Mouse (Mus musculus): ENCODE results near the gene Atp6v1c2. TPM values are rescaled to one million over a fixed set of nuclear protein-coding genes. Genes with fewer than 3 reads are reported as not detected.

The Atp6v1c2 gene
- polyA plus RNA-seq, 1 experiment from 2014 or later, result 0.32 TPM

DNA sequence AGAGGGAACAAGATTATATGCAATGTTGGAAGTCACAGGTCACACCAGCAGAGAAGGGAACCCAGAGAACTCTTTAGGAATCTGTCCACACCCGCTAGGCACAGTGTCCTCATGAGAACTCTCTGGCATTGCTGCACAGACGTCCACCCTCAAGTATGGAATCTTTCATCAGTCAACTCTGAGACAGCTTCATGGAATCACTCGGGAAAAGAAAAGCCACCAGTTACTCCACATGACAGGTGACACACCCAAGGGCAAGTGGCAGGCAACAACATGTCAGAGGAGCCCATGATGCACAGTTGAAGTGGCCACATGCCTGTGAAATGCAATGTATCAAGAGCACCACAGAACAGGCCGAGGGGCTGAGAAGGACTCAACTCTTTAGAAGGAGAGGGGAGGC, 11.2 kb downstream of the Atp6v1c2 start:
- WGBS, result 76% methylated on average over 4 of the region's 4 CpGs
- no peaks in the 10 kb centered on the region for H3K36me3 ChIP-seq
- no peak overlapping the region for H3K4me2 ChIP-seq
- H3K9ac ChIP-seq, result no peak overlapping the region
- H3K4me1 ChIP-seq (replicated peaks), result no peaks in the 10 kb centered on the region
- no peak overlapping the region for H3K27ac ChIP-seq (replicated peaks)
- H3K4me3 ChIP-seq, result no peak overlapping the region
- no peaks in the 10 kb centered on the region for H3K9me3 ChIP-seq
- no peak for ATAC-seq (ENCODE audit: low read depth)
- H3K27me3 ChIP-seq, result peaks cover 12% of the 10 kb centered on the region

DNA sequence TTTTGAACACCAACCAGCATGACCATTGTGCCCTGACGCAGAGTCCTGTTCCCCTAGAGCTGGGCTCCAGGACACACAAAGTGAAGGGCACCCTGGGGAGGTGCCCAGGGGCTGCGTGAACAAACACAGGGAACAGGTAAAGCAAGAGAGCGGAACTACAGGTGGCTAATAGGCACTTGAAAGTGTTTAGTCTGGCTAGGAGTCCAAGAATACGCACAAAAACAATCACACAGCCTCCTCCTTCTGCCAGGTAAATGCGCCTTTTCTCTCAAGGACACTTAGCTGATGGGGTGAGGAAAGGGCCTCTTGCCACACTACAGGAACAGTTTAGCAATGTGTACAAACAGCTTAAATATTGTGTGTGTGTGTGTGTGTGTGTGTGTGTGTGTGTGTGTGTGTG, 13.1 kb downstream of the Atp6v1c2 start:
- no peaks in the 10 kb centered on the region for H3K9me3 ChIP-seq
- H3K4me3 ChIP-seq, result no peak overlapping the region
- no peak overlapping the region for H3K27ac ChIP-seq (replicated peaks)
- ATAC-seq (ENCODE audit: low read depth), result no peak
- no peak overlapping the region for H3K9ac ChIP-seq
- no peak overlapping the region for H3K4me2 ChIP-seq
- no peaks in the 10 kb centered on the region for H3K36me3 ChIP-seq
- 94% methylated on average over 5 of the region's 5 CpGs for WGBS
- H3K4me1 ChIP-seq (replicated peaks), result no peaks in the 10 kb centered on the region
- no peaks in the 10 kb centered on the region for H3K27me3 ChIP-seq

DNA sequence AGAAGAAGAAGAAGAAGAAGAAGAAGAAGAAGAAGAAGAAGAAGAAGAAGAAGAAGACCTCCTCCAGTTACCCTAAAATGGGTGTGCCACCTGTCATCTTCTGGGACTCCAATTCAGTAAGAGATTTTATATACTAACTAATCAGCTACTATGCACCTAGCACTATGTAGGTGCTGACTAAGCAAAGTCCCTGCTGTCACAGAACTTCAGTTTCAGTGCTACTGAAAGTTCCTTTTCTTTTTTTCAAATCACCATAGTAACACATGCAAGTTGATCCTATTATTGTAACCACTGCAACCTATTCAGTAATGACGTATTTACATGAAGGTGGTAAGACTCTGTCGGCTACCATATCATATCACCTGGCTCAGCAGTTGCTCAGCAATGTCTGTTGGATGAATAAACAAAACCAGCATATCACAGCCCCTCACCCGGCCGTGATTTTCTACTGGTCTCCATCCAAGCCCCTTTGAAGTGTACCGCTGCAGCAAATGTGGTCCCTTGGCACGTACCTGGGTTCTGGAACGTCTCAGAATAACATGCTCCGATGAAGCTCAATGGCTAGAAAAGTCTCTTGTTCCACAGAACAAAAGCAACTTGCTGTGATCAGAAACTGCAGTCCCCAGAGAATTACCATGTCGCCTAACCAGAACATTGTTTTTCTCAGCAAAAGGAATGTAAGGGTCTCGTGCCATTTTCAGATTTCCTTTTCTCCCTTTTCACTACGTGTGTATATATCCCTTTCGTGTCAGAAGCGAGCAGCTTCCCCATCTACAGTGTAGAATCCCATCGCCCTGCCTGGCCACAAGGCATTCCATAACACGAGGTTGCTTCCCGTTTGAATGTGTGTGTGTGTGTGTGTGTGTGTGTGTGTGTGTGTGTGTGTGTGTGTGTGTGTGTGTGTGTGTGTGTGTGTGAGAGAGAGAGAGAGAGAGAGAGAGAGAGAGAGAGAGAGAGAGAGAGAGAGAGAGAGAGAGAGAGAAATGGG, 18.0 kb downstream of the Atp6v1c2 start:
- no peaks in the 10 kb centered on the region for H3K36me3 ChIP-seq
- H3K27me3 ChIP-seq, result no peaks in the 10 kb centered on the region
- no peak overlapping the region for H3K4me3 ChIP-seq
- no peak for ATAC-seq (ENCODE audit: low read depth)
- no peak overlapping the region for H3K27ac ChIP-seq (replicated peaks)
- 67% methylated on average over 16 of the region's 16 CpGs for WGBS
- no peak overlapping the region for H3K9ac ChIP-seq
- H3K4me1 ChIP-seq (replicated peaks), result no peaks in the 10 kb centered on the region
- H3K4me2 ChIP-seq, result no peak overlapping the region
- no peaks in the 10 kb centered on the region for H3K9me3 ChIP-seq

DNA sequence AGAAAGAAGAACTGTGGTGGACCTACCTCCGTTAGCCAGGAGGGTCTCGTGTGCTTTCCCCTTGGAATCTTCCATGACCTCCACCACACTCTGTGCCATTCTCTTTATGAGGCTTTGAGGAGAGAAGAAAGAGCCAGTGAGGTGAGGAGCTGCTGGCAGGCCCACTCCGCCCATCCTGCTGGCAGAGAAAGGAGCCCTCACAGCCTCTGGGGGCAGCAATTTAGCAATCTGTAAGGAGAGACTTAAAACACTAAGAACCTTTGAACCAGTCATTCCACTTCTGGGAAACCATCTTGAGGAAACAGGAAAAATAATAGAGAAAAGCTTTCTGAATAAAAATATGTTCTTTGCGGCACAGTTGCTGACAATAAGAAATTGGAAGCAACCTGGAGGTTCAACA, 20.9 kb downstream of the Atp6v1c2 start:
- no peaks in the 10 kb centered on the region for H3K36me3 ChIP-seq
- 43% methylated on average over 4 of the region's 4 CpGs for WGBS
- no peaks in the 10 kb centered on the region for H3K27me3 ChIP-seq
- H3K4me2 ChIP-seq, result no peak overlapping the region
- H3K9me3 ChIP-seq, result no peaks in the 10 kb centered on the region
- H3K9ac ChIP-seq, result no peak overlapping the region
- H3K4me1 ChIP-seq (replicated peaks), result no peaks in the 10 kb centered on the region
- no peak for ATAC-seq (ENCODE audit: low read depth)
- no peak overlapping the region for H3K4me3 ChIP-seq
- no peak overlapping the region for H3K27ac ChIP-seq (replicated peaks)

DNA sequence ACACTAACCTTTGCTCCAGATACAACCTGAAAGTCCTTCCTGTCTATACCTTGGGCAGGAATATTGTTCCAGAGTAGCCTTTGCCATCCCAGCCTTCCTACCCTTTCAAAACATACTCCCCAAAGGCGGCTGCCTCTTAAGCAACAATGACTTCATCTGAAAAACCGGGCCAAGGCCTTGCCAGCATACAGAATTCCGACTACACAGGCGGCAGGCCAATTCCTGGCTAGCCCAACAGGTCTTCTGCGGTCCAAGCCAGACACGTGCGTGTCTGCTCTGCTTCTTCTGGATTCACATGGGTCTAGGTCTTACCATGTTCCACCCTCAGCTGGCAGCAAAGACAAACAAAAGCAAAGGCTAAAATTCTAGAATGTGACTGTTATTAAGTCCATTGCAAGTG, 23.7 kb downstream of the Atp6v1c2 start:
- no peak overlapping the region for H3K9ac ChIP-seq
- H3K36me3 ChIP-seq, result no peaks in the 10 kb centered on the region
- H3K27ac ChIP-seq (replicated peaks), result no peak overlapping the region
- H3K4me1 ChIP-seq (replicated peaks), result no peaks in the 10 kb centered on the region
- H3K27me3 ChIP-seq, result no peaks in the 10 kb centered on the region
- no peak overlapping the region for H3K4me2 ChIP-seq
- 92% methylated on average over 7 of the region's 7 CpGs for WGBS
- H3K9me3 ChIP-seq, result no peaks in the 10 kb centered on the region
- ATAC-seq (ENCODE audit: low read depth), result no peak
- H3K4me3 ChIP-seq, result no peak overlapping the region

DNA sequence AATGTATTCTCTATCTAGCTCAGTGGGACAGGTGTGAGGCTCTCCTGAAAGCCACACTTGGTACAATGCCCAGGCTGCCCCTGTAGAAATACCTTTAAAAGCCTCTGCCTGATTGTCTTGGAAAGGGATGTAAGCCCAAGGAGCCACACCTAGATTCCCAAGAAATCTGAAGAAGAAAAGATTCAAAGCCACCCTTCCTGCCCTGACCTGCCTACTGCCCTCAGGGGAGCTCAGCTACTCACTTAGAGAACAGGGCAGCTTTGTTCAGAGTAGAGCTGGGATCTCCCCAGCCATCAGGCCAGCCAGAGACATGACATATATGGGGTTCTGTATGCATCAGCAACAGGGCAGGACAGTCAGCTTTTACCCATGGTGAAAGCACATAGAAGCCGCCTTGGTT, 29.3 kb downstream of the Atp6v1c2 start:
- H3K9ac ChIP-seq, result no peak overlapping the region
- no peak for ATAC-seq (ENCODE audit: low read depth)
- H3K4me2 ChIP-seq, result no peak overlapping the region
- WGBS, result 87% methylated on average over 1 of the region's 1 CpGs
- no peaks in the 10 kb centered on the region for H3K36me3 ChIP-seq
- H3K27ac ChIP-seq (replicated peaks), result no peak overlapping the region
- H3K4me1 ChIP-seq (replicated peaks), result no peaks in the 10 kb centered on the region
- no peaks in the 10 kb centered on the region for H3K9me3 ChIP-seq
- H3K4me3 ChIP-seq, result no peak overlapping the region
- H3K27me3 ChIP-seq, result no peaks in the 10 kb centered on the region

DNA sequence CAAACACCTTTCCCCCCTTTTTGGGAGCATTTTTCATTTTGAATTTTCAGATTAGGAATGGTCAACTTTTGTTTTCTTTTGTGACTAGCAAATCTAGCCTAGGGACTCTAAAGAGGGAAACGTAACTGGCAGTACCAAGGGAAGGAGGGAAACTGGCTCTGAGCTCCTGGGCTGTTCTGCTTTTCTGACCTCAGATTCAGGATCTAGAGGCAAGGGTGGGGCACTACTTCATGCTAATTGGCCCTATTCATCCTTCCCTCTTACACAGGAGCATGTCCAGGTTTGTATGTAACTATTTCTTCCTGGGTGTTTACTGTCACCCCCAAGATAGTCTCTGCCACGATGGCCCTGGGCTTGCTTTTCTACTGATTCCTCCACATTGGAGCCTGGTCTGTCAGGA, 32.3 kb downstream of the Atp6v1c2 start:
- ATAC-seq (ENCODE audit: low read depth), result no peak
- H3K4me1 ChIP-seq (replicated peaks), result no peaks in the 10 kb centered on the region
- no peak overlapping the region for H3K9ac ChIP-seq

DNA sequence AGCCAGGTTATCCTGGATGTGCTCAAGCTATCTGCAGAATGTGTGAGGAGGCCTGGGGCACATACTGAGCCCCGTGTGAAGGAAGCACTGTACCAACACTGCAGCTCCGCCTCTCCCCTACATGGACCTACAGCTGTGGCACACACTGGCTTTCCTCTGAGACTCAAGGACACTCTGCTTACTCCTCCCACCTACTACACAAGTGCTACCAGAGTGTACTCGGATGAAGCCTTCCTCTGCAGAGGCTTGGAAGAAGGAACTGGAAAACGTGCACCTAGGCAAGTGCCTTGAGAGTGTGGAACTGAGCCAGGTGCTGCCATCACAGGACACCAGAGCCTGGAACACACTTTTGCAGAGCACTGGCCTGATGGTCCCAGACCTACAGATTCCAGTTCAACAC, 38.6 kb downstream of the Atp6v1c2 start:
- Histone ChIP-seq H3K27me3 (no peaks in the 10 kb centered on the region), H3K27ac (replicated peaks) (no peak overlapping the region), H3K9ac (no peak overlapping the region), H3K4me2 (no peak overlapping the region), H3K36me3 (peaks cover 10% of the 10 kb centered on the region), H3K4me3 (no peak overlapping the region), H3K4me1 (replicated peaks) (no peaks in the 10 kb centered on the region), H3K9me3 (no peaks in the 10 kb centered on the region)
- 71% methylated on average over 4 of the region's 4 CpGs for WGBS
- ATAC-seq (ENCODE audit: low read depth), result no peak

More for the DNA sequence above, 32.3 kb downstream of the Atp6v1c2 start:
- Histone ChIP-seq H3K4me2 (no peak overlapping the region), H3K4me3 (no peak overlapping the region), H3K27me3 (no peaks in the 10 kb centered on the region), H3K36me3 (no peaks in the 10 kb centered on the region), H3K27ac (replicated peaks) (no peak overlapping the region), H3K9me3 (no peaks in the 10 kb centered on the region)
- WGBS, result 73% methylated on average over 2 of the region's 2 CpGs

DNA sequence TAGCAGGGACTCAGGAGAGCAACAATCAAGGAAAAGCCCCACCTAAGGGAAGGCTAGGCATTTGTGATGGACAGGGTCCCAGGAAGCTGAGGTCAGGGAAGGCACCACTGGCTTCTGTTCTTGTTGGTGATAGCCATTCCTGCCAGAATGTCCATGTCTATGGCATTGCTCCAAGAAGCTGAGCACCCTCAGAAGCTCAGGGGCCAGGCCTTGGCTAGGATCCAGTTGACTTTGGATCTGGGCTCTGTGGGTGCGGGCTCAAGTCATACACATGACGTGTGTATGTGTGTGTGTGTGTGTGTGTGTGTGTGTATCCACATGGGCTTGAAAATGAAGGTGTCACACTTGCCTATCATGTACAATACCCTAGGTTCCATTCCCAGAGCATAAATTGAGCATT, 39.2 kb downstream of the Atp6v1c2 start:
- Histone ChIP-seq H3K9me3 (no peaks in the 10 kb centered on the region), H3K4me2 (no peak overlapping the region), H3K4me1 (replicated peaks) (no peaks in the 10 kb centered on the region), H3K4me3 (no peak overlapping the region), H3K9ac (no peak overlapping the region), H3K27ac (replicated peaks) (no peak overlapping the region), H3K36me3 (peaks cover 16% of the 10 kb centered on the region), H3K27me3 (no peaks in the 10 kb centered on the region)
- ATAC-seq (ENCODE audit: low read depth), result no peak
- 75% methylated on average over 2 of the region's 2 CpGs for WGBS

DNA sequence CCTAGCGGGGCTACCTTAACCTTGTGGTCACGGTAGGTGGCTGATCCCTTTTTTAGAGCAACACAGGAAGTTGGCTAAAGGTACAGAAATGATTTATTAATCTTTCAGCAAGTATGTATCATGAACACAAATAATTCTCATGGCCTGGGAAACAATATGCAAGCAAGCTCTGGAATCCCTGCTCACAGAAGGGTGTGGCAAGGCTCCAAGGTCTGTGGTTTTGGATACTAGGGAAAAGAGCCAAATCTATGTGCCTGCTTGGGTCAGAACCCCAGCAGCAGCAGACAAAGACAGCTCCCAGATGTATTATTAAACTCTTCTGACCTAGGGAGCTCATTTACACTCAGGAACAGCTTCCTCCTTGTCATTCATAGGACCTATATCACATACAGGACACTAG, 40.1 kb downstream of the Atp6v1c2 start:
- Histone ChIP-seq H3K9me3 (no peaks in the 10 kb centered on the region), H3K36me3 (peaks cover 25% of the 10 kb centered on the region), H3K27me3 (no peaks in the 10 kb centered on the region), H3K4me3 (no peak overlapping the region), H3K4me1 (replicated peaks) (no peaks in the 10 kb centered on the region), H3K4me2 (no peak overlapping the region), H3K27ac (replicated peaks) (no peak overlapping the region), H3K9ac (no peak overlapping the region)
- 79% methylated on average over 2 of the region's 2 CpGs for WGBS
- no peak for ATAC-seq (ENCODE audit: low read depth)

DNA sequence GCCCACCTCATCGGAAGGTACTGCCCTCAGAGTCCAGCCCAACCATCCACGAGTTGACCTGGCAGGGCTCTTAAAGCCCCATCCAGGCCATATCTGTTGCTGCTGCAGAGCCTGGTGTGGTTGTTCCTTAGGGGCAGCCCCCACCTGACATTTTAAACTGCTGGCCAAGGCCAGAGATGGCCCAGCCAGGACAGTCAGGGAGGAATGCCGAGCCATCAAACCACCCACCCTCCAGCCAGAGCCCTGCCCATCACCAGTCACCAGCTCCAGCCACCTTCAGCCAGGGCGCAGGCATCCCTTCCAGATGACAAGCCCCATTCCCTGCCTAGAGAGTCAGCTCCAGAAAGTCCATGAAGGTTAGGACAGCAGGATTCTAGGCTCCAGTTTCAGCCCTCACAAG, 40.7 kb downstream of the Atp6v1c2 start:
- no peak overlapping the region for H3K9ac ChIP-seq
- H3K36me3 ChIP-seq, result peaks cover 30% of the 10 kb centered on the region
- H3K4me1 ChIP-seq (replicated peaks), result no peaks in the 10 kb centered on the region
- H3K9me3 ChIP-seq, result no peaks in the 10 kb centered on the region
- no peak for ATAC-seq (ENCODE audit: low read depth)
- 78% methylated on average over 4 of the region's 4 CpGs for WGBS
- H3K4me3 ChIP-seq, result no peak overlapping the region
- H3K4me2 ChIP-seq, result no peak overlapping the region
- H3K27ac ChIP-seq (replicated peaks), result no peak overlapping the region
- H3K27me3 ChIP-seq, result no peaks in the 10 kb centered on the region

DNA sequence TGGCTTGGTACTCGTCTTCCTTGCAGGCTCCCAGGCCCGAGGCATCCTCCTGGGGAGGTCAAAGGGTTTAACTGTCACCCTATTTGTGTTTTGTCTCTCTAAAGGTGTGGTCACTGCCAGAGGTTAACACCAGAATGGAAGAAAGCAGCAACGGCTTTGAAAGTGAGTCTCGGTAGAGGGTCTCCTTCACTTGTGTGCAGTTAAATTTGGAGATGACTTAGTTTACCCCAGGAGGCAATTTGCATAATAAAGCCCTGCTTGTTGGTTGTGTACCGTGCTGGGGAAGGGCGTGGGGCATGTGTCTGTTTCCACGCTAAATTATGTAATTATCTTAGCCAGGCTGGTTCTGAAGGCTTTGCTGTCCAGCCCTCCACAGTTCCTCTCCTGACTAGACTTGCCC, 55.3 kb downstream of the Atp6v1c2 start:
- H3K36me3 ChIP-seq, result peaks cover 94% of the 10 kb centered on the region
- no peak overlapping the region for H3K4me3 ChIP-seq
- H3K9ac ChIP-seq, result no peak overlapping the region
- ATAC-seq (ENCODE audit: low read depth), result no peak
- no peaks in the 10 kb centered on the region for H3K9me3 ChIP-seq
- no peak overlapping the region for H3K4me2 ChIP-seq
- no peak overlapping the region for H3K27ac ChIP-seq (replicated peaks)
- H3K27me3 ChIP-seq, result no peaks in the 10 kb centered on the region
- 64% methylated on average over 7 of the region's 7 CpGs for WGBS
- peaks cover 19% of the 10 kb centered on the region for H3K4me1 ChIP-seq (replicated peaks)

DNA sequence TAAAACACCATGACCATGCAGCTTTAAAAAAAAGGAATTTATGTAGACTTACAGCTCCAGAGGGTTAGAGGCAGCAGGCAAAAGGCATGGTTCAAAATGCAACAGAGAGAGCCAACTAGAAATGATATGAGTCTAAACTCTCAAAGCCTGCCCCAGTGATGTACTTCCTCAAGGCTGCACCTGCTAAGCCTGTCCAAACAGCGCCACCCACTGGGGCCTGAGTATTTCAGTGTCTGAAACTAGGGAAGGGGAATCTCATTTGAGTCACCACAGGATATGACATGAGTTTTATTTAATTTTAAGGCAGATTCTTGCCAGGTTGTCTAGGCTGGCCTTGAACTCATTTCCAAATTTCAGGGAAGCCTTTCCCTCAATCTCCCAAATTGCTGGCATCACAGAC, 57.9 kb downstream of the Atp6v1c2 start:
- Histone ChIP-seq H3K9ac (no peak overlapping the region), H3K4me3 (no peak overlapping the region), H3K36me3 (peaks cover 76% of the 10 kb centered on the region), H3K27me3 (no peaks in the 10 kb centered on the region), H3K27ac (replicated peaks) (no peak overlapping the region), H3K9me3 (no peaks in the 10 kb centered on the region), H3K4me1 (replicated peaks) (peaks cover 39% of the 10 kb centered on the region), H3K4me2 (no peak overlapping the region)
- no peak for ATAC-seq (ENCODE audit: low read depth)
- 81% methylated on average over 1 of the region's 1 CpGs for WGBS
